Mouse (Mus musculus) liver, embryonic 14.5 days (tissue): ENCODE measurements around the gene Cpd. TPM values are rescaled to one million over a fixed set of nuclear protein-coding genes. Genes with fewer than 3 reads are reported as not detected.

Experiments used
- ATAC-seq: fragments of 200-750 bp; cut with Nextera tagmentation; 2 replicates; pipeline ENCODE4 v1.8.0; 2017; ENCODE audit warnings: moderate number of reproducible peaks, mild to moderate bottlenecking, moderate library complexity; ENCODE audit not compliant: insufficient read depth
- DNase-seq, 3 experiments: peaks; one replicate each; pipeline ENCODE4 v3.0.0-alpha.2; 2012 to 2013; ENCODE audit warnings: low read depth in 3 of 3, low spot score in 3 of 3
- H3K27ac ChIP-seq: fragments of 300-500 bp; sonication (generic); 2 replicates; pipeline ENCODE4 v1.5.1; 2014; ENCODE audit warnings: moderate library complexity, mild to moderate bottlenecking, control low read depth, inconsistent platforms
- H3K27me3 ChIP-seq: fragments of 300-500 bp; sonication (generic); 2 replicates; pipeline ENCODE4 v1.6.1; 2014; ENCODE audit warnings: mild to moderate bottlenecking, low read length, moderate library complexity; ENCODE audit not compliant: control insufficient read depth, insufficient read depth
- H3K36me3 ChIP-seq: fragments of 300-500 bp; sonication (generic); replicated peaks from 2 replicates; pipeline ENCODE4 v1.6.1; 2014; ENCODE audit warnings: low read depth; ENCODE audit not compliant: control insufficient read depth, insufficient read depth
- H3K4me1 ChIP-seq, 2 experiments: fragments of 200-500 bp in 1 of 2; fragments of 300-500 bp in 1 of 2; sonication (generic) in 1 of 2; replicated peaks; 2 replicates each; pipeline ENCODE4 v1.6.1; 2012 to 2014; ENCODE audit warnings: antibody characterized with exemption in 1 of 2, inconsistent platforms in 1 of 2, low read length in 1 of 2; ENCODE audit not compliant: control insufficient read depth in 2 of 2, insufficient read depth in 2 of 2
- H3K4me2 ChIP-seq: fragments of 300-500 bp; sonication (generic); 2 replicates; pipeline ENCODE4 v1.6.1; 2014; ENCODE audit warnings: low read depth, mild to moderate bottlenecking, control low read depth, moderate library complexity
- H3K4me3 ChIP-seq, 2 experiments: fragments of 200-500 bp in 1 of 2; fragments of 300-500 bp in 1 of 2; sonication (generic) in 1 of 2; 2 replicates each; pipeline ENCODE4 v1.5.1; 2012 to 2014; ENCODE audit warnings: low read depth in 2 of 2, low read length in 2 of 2, mild to moderate bottlenecking in 2 of 2, control low read depth in 1 of 2, inconsistent platforms in 1 of 2, moderate library complexity in 1 of 2; ENCODE audit not compliant: insufficient read depth in 1 of 2
- H3K9ac ChIP-seq: fragments of 300-500 bp; sonication (generic); replicated peaks from 2 replicates; pipeline ENCODE4 v1.6.1; 2014; ENCODE audit warnings: mild to moderate bottlenecking, control low read depth, moderate library complexity
- H3K9me3 ChIP-seq: fragments of 300-500 bp; sonication (generic); 2 replicates; pipeline ENCODE4 v1.6.1; 2016; ENCODE audit warnings: low read length, mixed read lengths; ENCODE audit not compliant: control insufficient read depth
- CTCF ChIP-seq: IDR thresholded peaks from 2 replicates; pipeline ENCODE4 v1.5.1; 2016; ENCODE audit warnings: antibody characterized with exemption, low read depth, control low read depth
- EP300 ChIP-seq: IDR thresholded peaks from 2 replicates; pipeline ENCODE4 v1.6.1; 2016; ENCODE audit warnings: antibody characterized with exemption, low read depth
- WGBS: fragments of 180-500 bp; shearing (Covaris S2); extraction: QIAGEN DNeasy Blood & Tissue Kit; methylation state at CpG from one replicate; pipeline ENCODE4 v1.1.7; 2014; ENCODE audit not compliant: insufficient replicate concordance; 5-methylcytosine and 5-hydroxymethylcytosine counted together
- polyA plus RNA-seq, 2 experiments: library from polyadenylated mRNA; depleted of rRNA in 1 of 2; stranded (reverse) in 1 of 2; unstranded in 1 of 2; fragments of >200 nt; fragmentation: Nextera tagmentation in 1 of 2; extraction: Ambion mirVana in 1 of 2; gene quantifications; 2 replicates each; pipeline versions ENCODE4 v1.2.1 to v1.2.3; 2012 to 2014

Gene Cpd
- polyA plus RNA-seq, 2 experiments: 7.2 to 8.2 TPM

DNA sequence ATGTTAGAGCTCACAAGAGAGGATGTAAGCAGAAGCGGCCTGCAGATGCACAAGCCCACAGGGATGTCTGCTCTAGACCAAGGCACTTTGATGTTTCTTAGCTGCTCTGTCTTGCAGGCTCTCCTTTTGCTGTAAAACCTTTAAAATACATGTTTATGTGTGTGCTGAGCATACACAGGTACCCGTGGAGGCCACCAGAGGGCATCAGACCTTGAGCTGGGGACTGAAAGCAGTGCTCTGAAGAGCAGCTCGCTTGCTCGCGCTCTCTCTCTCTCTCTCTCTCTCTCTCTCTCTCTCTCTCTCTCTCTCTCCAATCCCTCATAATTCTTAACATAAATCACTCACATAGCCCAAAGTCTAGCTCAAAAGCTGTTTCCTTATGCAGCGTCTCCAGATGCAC is 107.7 kb downstream of the Cpd start:
- Histone ChIP-seq H3K9ac (no peak overlapping the region), H3K27me3 (no peaks in the 10 kb centered on the region), H3K9me3 (no peaks in the 10 kb centered on the region), H3K36me3 (peaks cover 8% of the 10 kb centered on the region), H3K4me3 (no peak overlapping the region), H3K4me2 (no peak overlapping the region), H3K27ac (no peak overlapping the region), H3K4me1 (no peaks in the 10 kb centered on the region)
- DNase-seq (no peak), ATAC-seq (no peak)
- TF ChIP-seq CTCF: peak; percentile 62
- no peak for TF ChIP-seq EP300
- 72% methylated on average over 6 of the region's 6 CpGs for WGBS

DNA sequence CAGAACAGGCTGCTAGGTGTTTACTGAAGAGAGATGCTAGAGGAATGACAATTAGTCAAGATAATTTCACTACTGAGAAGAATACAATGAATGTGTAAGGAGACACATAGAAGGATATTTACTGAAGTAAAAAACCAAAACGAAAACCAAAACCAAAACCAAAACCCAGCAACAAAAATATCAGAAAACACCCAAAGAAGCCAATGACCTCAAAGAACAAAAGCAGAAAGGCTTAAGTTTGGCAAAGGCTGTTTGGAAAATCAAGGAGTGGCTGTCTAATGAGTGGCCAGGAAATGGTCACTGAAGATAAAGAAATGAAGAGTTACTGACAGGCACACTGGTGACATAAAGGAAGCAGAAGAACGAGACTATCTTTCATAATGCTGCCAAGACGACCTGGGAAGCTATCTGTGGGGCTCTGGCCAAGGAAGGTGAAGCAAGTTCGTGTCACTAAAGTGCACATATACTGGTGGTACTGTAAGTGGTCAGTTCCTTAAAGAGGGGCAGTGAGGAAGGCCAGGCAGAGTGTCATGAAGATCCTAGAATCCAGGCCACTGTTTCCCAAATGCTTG is 111.0 kb downstream of the Cpd start:
- Histone ChIP-seq H3K27ac (no peak overlapping the region), H3K4me1 (no peaks in the 10 kb centered on the region), H3K4me3 (no peak overlapping the region), H3K9ac (no peak overlapping the region), H3K36me3 (peaks cover 14% of the 10 kb centered on the region), H3K9me3 (no peaks in the 10 kb centered on the region), H3K27me3 (no peaks in the 10 kb centered on the region), H3K4me2 (no peak overlapping the region)
- ATAC-seq (no peak), DNase-seq (no peak)
- TF ChIP-seq EP300 (no peak), CTCF (no peak)
- WGBS: 23% methylated on average over 4 of the region's 4 CpGs

GRCm38 (mm10) chr11:76734560-76734959 is 112.3 kb downstream of the Cpd start:
- H3K27ac ChIP-seq: no peak overlapping the region
- H3K4me1 ChIP-seq: no peaks in the 10 kb centered on the region
- H3K9ac ChIP-seq: no peak overlapping the region
- H3K4me3 ChIP-seq: no peak overlapping the region
- H3K27me3 ChIP-seq: no peaks in the 10 kb centered on the region
- ATAC-seq: no peak
- peaks cover 20% of the 10 kb centered on the region for H3K36me3 ChIP-seq
- 49% methylated on average over 3 of the region's 3 CpGs for WGBS
- no peak overlapping the region for H3K4me2 ChIP-seq
- no peaks in the 10 kb centered on the region for H3K9me3 ChIP-seq
- no peak for TF ChIP-seq EP300
- no peak for TF ChIP-seq CTCF
- DNase-seq: no peak

DNA sequence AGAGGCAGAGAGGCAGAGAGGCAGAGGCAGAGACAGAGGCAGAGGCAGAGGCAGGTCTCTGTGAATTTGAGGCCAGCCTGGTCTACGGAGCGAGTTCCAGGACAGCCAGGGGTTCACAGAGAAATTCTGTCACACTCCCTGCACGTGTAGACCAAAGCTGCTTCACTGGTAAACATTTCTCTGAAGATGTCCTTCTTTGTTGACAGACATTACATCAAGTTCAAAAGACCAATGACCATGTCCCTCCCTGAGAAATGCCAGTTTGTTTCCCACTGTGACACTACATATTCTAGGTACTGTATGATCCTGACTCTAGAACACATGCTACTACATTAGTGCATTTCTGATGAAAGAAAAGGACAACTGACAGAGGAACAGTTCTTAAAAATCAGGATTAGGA is 116.2 kb downstream of the Cpd start:
- Histone ChIP-seq H3K9me3 (no peaks in the 10 kb centered on the region), H3K4me3 (no peak overlapping the region), H3K27me3 (no peaks in the 10 kb centered on the region), H3K4me2 (no peak overlapping the region), H3K36me3 (peaks cover 15% of the 10 kb centered on the region), H3K4me1 (no peaks in the 10 kb centered on the region), H3K9ac (no peak overlapping the region), H3K27ac (no peak overlapping the region)
- TF ChIP-seq EP300: no peak
- ATAC-seq (no peak), DNase-seq (no peak)
- WGBS: 66% methylated on average over 3 of the region's 3 CpGs

Other genes starting within 250 kb of the Cpd start
- 3.3 and 3.6 TPM in 2 replicates for gene Abr, start 224.7 kb downstream of the Cpd start, polyA plus RNA-seq (2012; rRNA removed)
- gene Abr, start 224.7 kb downstream of the Cpd start, polyA plus RNA-seq (2014; fragmentation: Nextera tagmentation; extraction: Ambion mirVana): 2.3 and 2.5 TPM in 2 replicates
- gene Bhlha9, start 174.5 kb downstream of the Cpd start, polyA plus RNA-seq (2012; rRNA removed): not detected in 2 replicates
- not detected in 2 replicates for gene Bhlha9, start 174.5 kb downstream of the Cpd start, polyA plus RNA-seq (2014; fragmentation: Nextera tagmentation; extraction: Ambion mirVana)
- gene Trarg1, start 167.2 kb downstream of the Cpd start, polyA plus RNA-seq (2012; rRNA removed): not detected in 2 replicates
- gene Trarg1, start 167.2 kb downstream of the Cpd start, polyA plus RNA-seq (2014; fragmentation: Nextera tagmentation; extraction: Ambion mirVana): not detected in 2 replicates
- 5.9 and 6.4 TPM in 2 replicates for gene Gosr1, start 83.4 kb downstream of the Cpd start, polyA plus RNA-seq (2012; rRNA removed)
- 12.3 and 15.8 TPM in 2 replicates for gene Gosr1, start 83.4 kb downstream of the Cpd start, polyA plus RNA-seq (2014; fragmentation: Nextera tagmentation; extraction: Ambion mirVana)
- gene Tmigd1, start 55.1 kb upstream of the Cpd start, polyA plus RNA-seq (2012; rRNA removed): not detected in 2 replicates
- not detected in 2 replicates for gene Tmigd1, start 55.1 kb upstream of the Cpd start, polyA plus RNA-seq (2014; fragmentation: Nextera tagmentation; extraction: Ambion mirVana)
- 10.3 and 16.2 TPM in 2 replicates for gene Blmh, start 77.8 kb upstream of the Cpd start, polyA plus RNA-seq (2012; rRNA removed)
- gene Blmh, start 77.8 kb upstream of the Cpd start, polyA plus RNA-seq (2014; fragmentation: Nextera tagmentation; extraction: Ambion mirVana): 34.7 and 37.1 TPM in 2 replicates
- 2.4 and 2.7 TPM in 2 replicates for gene Slc6a4, start 151.6 kb upstream of the Cpd start, polyA plus RNA-seq (2012; rRNA removed)
- gene Slc6a4, start 151.6 kb upstream of the Cpd start, polyA plus RNA-seq (2014; fragmentation: Nextera tagmentation; extraction: Ambion mirVana): 1.6 and 3.0 TPM in 2 replicates
- 1.8 and 3.8 TPM in 2 replicates for gene Nsrp1, start 231.4 kb upstream of the Cpd start, polyA plus RNA-seq (2012; rRNA removed)
- 22.9 and 23.5 TPM in 2 replicates for gene Nsrp1, start 231.4 kb upstream of the Cpd start, polyA plus RNA-seq (2014; fragmentation: Nextera tagmentation; extraction: Ambion mirVana)